Mouse (Mus musculus) ovary, postnatal 14 days (tissue): ENCODE results near the gene Rabgap1l.

Experiments used
- DNase-seq: peaks from one replicate; pipeline ENCODE4 v3.0.0; 2022; ENCODE audit warnings: low spot score

The Rabgap1l gene

DNA sequence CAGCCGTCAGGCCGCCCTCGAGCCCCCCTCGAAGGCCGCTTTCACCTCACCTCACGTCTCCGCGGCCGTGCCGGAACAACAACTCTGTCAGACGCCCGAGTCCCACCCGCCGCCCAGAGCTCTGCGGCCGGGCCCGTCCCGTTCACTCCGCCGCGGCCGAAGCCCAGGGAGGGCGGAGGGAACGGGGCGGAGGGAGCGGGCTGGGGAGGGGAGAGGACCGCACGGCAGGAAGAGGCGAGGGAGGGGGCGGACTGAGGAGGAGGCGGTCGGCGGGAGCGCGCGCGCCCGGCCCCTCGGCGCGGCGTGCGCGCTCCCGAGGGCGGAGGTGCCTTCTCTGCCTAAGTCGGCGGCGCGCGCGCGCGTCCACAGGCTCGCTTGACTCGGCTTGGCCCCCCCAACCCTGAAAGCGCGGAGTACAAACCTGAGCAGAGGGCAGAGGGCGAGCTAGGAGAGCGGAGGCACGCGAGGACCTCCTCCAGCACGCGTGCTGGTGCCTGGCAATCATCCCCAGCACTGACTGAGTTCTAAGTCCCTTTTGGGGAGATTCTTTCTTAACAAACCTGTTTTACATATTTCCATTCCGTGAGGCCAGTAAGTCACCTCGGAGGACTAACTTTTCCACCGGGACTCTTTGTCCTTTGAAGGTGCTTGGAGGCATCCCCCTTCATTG is at the start of gene Rabgap1l:
TSS of gene Rabgap1l (minus strand) at position 526 of the 670 bp plus-strand sequence.
- peak; percentile 57 for DNase-seq

DNA sequence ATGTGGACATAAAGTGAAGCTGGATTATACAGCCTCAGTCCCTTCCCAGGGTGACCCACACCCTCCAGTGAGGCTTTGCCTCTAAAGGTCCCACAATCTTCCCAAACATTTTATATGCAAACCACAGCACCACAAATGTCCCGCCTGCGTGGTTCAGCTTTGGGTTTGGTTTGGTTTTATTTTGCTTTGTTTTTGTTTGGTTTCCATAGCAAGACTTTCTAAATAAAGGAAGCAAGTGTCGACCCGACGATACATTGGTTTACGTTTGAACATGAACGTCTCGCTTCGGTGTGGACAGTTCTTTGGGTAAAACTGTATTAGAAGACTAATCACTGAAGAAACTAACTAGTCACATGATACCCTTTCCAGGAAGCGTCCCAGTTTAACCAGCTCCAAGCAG is 49.6 kb upstream of the Rabgap1l start:
- DNase-seq: no peak

DNA sequence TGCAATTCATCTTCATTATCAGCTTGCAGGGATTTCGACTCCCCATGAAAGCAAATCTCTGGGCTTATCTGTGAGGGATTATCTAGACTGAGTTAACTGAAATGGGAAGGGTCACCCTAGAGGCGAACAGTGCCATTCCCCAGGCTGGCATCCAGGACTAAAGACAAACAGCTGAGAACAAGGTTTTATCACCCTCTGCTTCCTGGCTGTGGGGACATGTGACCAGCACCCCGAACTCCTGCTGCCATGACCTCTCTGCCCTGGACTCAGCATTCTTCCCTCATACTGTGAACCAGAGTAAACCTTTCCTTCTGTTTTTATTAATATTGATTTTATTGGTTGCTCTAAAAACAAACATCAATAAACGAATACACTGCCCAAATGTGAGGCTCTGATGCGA is 47.6 kb upstream of the Rabgap1l start:
- DNase-seq: no peak

DNA sequence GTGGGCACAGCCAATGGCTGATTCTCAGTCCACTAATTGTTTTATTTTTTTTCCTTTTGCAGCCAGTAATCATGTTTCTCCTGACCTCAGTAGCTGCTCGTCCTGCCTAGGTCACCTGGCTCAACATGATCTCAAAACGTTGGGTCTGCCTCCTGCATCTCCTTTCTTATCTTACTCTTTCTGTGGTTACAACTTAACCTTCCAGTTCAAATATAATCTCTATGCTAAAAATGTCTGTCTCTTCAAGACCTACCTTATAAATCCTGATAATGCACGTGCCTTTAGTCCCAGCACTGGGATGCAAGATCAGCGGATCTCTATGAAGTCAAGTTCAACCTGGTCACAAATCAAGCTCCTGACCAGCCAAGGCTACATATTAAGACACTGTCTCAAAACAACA is 46.1 kb upstream of the Rabgap1l start:
- no peak for DNase-seq

DNA sequence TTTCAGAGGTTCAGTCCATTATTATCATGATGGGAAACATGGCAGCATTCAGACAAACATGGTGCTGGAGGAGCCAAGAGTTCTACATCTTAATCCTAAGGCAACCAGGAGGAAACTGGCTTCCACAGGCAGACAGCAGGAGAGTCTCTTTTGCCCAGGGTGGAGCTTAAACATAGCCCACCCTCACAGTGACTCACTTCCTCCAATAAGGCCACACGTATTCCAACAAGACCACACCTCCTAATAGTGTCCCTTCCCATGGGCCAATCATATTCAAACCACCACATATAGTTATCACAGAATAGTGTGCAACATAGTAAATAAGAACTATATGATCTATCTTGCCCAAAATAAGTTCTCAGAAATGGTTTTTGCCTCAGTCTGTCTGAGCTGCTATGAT is 41.4 kb upstream of the Rabgap1l start:
- DNase-seq: no peak

DNA sequence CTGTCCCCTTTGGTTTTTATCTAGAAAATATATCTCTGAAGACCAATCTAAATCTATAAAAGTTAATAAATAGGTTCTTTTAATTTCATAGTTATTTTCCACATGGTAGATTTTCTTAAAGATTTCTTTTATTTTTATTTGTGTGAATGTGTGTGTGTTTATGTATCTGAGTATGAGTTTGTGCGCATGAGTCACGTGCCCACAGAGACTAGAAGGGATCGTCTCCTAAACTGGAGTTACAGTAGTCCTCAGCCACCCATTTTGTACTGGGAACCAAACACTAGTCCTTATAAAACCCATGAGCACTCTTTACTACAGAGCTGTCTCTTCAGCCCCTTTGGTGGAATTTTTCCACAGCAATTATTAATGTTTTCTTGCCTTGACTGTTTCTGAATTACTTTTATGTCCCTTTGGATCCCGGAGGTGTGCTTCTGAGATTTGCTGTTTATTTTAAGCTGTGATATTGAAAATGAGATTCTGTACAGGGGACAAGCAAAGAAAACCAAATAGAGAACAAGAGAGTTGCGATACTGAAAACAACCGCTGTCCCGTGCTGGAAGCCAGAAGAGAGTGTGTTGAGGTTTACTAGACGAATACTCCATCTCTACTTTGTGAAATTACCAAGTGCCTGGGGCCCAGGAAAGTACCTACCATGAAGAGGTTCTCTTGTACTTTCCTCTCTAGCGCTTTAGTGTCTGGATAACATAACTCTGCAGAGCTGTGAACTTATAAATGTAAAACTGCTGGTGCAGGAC is 39.4 kb upstream of the Rabgap1l start:
- DNase-seq: no peak

DNA sequence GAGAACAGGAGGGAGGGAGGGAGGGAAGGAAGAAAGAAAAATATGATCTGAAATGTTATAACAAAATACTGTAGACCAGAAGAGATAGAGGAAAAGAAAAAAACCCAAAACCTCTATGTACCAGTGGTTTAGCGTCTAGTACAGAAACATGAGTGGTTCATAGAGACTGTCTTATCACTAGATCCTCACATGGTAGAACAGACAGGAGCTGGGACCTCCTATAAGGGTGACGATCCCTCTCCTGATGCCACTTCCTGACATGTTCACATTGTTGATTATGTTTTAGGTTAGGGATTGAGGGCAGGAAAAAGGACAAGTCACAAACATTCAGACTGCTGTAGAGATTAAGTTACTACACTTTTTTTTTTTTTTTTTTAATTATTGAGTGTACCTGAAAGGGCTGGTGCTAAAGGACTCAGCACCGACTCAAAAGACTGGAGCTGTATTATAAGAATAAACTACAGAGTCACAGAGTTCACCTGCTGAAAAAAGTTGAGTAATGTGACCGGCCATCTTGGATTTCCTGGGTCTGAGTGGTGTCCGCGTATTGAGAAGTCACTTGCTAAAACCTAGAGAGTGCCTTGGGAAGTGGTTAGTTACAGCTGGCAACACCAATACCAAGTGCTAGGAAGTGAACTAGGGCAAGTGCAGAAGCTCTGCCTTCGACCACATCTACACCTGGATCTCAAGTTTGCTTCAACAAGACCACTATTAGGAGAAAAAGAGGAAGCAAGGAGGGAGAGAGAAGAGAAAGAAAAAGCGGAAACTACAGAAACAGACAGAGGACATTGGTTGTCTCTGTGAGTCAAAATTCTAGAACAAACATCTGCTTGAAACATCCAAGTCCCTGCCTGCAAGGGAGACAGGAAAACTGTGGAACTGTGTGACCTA is 37.8 kb upstream of the Rabgap1l start:
- DNase-seq: no peak

DNA sequence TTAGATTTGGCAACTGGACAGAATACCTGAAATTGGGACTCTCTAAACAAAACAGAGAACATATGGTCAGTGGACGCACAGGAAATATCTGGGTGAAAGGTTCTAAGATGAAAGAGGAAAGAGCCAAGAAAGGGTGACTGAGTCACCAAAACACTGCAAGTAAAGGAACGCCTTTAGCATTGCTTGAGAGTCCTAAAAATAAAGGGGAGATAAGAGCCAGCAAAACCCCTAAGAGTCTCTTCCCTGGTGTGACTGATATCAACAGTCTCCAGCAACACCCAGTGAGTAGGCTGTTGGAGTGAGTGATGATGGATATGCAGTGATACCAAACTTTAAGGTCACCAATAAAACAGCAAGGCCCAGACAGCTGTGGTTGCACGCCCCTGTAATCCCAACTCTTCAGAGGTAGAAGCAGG is 32.4 kb upstream of the Rabgap1l start:
- no peak for DNase-seq

DNA sequence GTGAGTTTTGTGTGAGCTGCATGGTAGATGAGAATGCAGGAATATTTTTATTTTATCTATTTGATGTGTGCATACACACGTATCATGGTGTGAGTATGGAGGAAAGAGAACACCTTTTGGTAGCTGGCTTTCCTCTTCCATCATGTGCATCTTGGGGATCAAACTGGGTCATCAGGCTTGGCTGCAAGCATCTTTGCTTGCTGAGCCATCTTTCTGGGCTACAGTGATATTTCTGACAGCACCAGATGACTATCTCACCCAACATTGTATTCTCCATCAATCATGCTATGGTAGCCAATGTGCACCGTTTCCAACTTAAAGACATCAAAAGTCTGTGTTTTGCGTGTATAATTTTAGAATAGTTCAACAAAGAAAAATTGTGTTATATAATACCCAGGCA is 30.6 kb upstream of the Rabgap1l start:
- no peak for DNase-seq

DNA sequence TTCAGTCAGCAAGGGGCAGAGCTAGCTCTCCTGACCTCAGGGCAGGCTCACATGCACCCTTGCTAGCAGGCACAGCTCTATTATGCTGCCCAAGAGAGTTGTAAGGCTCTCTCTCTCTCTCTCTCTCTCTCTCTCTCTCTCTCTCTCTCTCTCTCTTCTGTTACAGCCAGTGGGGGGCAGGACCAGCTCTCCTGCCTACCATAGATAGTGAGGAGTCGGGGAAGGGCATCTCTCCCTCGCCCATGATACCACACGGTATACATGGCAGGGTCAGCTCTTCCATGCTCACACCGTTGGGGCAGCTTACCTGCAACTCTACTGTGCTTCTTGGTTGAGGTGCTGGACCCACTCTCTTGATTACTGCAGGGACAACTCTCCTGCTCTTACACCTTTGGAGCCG is 21.2 kb upstream of the Rabgap1l start:
- DNase-seq: no peak

DNA sequence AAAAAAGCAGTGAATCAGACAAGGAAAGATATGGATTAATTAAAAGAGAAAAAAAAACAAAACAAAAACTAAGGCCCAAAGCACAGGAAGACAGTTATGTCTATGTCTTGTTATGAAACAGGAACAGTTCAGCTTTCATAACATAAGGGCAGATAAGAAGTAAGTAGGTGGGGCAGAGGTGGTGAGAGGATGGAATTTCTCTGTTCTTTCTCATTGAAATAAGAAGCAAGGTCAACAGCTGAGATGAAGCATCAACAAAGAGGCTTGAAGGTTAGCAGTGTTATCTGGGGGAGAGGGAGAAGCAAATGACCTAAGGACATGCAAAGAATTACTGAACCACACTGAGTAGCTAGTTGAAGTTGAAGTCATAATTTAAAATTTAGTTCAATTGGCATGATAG is 19.4 kb upstream of the Rabgap1l start:
- DNase-seq: no peak

DNA sequence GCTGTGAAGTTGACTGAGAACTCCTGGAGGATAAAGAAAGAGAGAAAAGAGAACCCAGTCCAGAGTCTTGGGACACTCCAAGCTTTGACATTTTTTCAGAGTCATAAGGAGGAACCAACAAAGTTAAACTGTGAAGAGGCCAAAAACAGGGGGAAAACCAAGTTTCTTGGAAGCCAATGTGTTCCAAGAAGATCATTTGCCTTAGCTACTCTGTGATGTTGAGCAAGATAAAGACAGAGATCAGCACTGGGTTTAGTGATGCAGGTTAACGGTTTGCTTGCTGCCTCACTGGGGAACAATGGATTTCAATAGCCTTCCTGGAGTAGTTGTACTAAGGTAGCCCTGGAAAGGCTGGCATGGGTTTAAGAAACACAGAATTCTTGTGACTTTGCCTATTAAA is 18.9 kb upstream of the Rabgap1l start:
- no peak for DNase-seq

DNA sequence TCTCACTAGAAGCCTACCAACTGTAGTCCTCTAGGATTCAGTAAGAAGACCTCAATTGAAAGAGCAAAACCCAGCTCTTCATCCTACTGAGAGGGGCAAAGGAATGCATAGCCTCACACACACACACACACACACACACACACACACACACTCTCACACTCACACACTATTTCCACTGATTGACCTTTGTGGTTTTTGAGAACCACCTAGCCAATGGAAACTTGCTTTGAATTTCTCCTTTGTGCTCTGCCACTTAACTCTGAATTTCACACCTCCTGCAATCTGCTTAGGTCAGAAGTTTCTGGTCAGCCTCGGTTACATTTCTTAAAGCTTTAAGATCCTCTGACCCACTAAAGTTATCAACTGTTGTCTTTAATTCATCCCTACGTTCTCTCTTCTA is 12.3 kb upstream of the Rabgap1l start:
- DNase-seq: no peak

DNA sequence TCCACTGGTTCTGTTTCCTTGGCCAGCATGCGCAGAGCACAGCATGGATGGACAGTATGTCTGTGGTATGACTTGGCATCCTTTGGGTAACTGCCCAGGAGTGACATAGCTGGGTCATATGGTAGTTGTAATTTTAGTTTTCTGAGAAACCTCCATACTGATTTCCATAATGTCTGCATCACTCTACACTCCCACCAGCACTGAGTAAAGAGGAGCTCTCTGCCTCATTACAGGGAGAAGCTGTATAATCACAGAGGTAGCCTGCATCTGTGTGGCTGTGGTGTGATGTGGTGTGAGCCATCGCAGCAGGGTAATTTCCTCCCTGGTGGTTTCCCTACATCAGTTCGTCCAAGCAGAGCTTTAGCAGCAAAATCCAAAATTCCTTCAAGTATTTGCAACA is 7.0 kb upstream of the Rabgap1l start:
- DNase-seq: no peak

DNA sequence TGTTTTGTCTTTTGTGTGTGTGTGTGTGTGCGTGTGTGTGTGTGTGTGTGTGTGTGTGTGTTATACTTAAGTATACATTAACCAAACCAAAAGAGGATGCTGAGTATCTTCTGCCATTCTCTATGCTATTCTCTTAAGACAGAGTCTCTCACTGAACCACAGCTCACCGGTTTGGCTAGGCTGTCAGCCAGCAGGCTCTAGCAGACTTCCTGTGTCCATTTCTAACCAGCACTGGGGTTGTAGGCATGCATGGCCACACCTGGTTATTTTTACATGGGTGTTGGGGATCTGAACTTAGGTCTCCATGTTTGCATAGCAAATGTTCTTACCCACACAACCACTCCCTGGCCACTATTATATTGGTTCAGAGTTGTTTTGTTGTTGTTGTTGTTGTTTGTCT is 2.0 kb upstream of the Rabgap1l start:
- DNase-seq: no peak

DNA sequence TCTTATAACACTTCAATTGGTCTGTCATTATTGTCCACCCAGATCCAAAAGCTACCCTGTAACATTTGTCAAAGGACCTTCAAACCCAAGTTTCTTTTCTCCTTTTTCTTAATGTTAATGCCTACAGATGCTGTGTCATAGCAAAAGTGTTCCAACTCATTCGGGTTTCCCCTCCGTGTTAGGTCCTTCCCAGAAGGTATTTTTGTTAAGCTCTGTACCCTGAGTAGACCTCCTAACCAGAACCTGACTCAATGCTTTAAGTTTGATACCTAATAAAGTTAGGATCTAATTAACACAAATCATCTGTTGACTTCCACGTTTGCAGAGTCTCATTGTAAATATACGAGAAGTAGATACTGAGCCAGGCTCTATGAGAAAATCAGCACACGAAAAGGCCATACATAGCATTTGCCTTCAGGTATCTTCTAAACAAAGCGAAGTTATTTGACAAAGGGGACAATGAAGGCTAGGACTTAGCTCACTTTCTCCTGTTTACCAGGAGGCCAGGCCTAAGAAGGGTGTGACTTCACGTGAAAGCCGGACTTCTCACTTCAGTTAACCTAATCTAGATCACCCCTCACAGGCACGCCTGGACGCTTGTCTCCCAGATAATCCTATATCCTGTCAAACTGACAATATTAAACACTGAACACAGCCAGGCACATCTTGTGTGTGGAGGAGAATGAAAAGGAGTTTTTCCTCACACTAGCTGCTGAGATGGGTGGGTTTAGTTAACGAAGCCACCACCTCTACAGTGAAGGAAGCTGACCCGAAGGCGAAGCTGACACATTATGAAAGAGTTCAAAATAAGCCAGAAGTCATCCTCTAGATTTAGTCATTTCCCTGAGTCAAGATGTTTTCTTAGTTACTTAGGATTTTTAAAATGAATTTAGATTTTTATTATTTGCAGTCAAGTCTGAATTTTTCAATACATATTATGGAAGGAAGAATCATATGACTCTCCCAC is 1.1 kb upstream of the Rabgap1l start:
- DNase-seq: no peak

DNA sequence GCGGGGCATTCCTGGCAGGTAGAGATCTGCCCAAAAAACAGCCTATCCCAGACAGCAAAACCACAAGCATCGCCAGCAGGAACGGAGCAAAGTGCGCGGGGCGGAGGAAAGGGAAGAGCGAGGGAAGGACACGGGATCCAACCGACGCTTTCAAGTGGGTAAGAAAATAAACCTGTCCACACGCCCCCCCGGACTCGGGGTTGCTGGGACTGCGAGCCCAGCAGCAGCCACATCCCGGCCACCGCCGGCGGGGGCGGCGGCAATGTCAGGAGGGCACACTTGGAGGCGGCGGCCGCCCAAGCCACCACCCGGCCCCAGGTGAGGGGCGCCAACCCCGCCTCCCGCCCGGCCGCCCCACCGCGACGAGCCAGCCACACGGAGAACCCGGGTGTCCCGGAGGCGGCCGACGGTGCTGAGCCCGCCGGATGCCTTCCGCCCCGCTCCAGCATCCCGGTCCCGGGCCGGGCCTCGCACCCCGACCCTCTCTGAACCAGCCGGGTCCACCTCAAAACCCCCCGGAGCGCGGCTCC is 790 bp downstream of the Rabgap1l start:
- DNase-seq: peak; percentile 11

DNA sequence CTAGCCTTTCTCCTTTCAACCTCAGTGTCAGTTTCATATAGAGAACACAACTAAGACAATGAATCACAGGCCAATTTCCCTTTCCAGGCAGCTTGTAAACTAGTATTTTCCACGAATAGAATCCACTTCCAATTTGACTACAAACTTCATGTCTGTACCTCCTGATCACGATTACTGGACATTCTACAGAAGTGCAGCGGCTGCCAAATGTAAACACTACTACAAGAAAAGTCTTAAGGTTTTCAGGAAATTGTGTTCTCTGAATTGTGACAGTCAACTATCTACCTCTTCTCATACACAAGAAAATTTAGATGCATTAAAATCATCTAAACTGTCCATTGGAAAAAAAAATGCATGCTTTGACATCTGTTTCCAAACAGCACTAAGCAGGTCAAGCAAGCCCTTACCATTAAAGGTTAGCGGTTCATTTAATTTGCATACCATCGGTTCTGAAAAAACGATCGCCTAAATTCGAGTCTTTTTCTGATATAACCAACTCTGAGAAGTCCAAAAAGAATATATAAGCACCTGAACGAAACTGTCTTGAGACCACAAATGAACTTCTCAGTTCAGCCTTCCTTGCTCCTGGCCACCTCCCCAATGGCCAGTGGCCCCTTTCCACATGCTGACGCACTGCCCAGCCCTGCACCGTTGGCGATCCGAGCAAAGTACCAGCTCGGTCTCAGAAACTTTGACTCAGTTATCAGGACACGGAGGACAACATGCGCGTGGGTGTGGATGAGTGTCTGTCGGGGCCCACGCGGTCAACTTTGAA is 1.4 kb downstream of the Rabgap1l start:
- peak; percentile 13 for DNase-seq

DNA sequence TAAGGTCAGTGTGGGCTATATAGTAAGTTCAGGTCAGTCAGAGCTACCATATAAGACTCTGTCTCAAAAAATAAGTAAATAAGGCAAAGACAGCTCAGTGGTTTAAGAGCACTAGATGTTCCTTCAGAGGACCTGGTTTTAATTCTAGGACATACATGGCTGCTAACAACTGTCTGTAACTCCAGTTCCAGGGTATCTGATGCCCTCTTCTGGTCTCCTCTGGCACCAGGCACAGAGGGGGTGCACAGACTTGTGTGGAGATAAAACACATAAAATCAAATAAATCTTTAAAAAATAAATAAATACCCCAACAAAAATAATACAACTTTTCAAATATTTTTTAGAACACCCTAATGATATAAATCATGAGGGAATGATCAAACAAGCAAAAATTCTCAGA is 2.4 kb downstream of the Rabgap1l start:
- no peak for DNase-seq

DNA sequence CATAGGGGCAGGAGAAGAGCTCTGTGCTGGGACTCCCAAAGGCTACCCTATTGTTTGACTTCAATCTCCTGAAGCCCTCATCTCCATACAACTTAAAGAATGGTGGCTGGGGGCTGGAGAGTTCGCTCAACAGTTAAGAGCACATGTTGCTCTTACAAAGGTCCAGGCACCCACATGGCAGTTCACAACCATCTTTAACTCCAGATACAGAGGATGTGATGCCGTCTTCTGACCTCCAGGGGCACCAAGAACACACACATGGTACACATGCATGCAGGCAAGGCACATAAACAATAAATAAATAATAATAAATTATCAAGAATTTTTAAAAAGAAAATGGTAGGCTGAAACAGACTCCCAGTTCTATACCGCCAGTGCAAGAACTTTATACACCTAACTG is 3.1 kb downstream of the Rabgap1l start:
- DNase-seq: no peak

DNA sequence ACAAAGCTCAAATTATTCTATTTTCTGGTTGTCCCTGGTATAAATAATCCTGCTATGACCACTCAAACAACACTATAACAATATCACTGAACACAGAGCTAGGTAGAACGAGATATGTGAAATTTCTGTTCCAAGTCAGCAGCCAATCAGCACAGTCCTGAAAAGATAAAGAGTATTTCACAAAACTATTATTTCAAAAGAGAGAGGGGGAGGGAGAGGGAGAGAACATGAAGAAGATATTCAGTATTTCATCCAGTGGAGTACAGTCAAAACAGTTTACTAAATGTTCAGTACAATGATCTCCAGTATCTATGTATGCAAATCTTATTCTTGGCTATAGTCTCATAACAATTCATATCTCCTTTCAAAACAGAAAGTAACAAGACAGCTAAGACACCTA is 5.1 kb downstream of the Rabgap1l start:
- DNase-seq: no peak
